Comparison of ENCODE assay signal across 8 mouse cellular contexts in the genomic region with DNA sequence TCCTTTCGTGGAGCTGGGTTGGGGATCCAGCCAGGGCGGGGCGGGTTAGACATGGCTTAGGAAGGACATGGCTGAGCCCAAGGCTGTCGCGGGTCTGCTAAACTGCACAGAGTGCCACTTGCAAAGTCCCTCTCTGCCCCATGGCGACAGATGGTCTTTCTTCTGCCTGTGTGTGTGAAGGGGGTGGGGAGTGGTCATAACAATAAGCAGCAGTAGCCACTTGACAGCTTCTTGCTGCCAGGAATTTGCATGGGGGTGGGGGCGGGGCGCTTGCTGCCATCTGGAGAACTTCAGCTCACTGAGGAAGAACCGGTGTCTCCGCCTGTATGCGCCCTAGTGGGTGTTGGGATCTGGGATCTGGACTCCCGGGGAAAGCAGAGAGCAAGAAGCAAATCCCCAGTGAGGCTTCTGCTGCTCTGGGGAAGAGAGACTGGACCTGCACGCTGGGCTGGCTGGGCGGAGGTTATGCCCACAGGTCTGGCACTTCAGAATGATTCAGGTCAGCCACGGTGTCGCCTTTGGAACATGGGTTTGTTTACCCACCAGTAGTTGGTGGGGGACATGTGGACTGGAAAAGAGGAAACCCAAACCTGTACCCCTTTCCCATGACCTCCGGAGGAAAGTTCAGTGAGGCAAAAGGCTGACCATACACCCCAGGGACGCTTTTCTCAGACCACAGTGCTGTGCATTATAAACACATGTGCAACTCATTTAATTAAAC.
DNase-seq lines count a peak whose midpoint lies in the region; ATAC-seq and TF ChIP-seq lines count a peak whose summit lies in the region.

No protein-coding gene starts in this region.

- 2% methylated on average over 18 of the region's 18 CpGs for WGBS in hindbrain, postnatal 0 days
- 2% methylated on average over 18 of the region's 18 CpGs for WGBS in limb, embryonic 10.5 days
- WGBS in midbrain, embryonic 11.5 days: 3% methylated on average over 18 of the region's 18 CpGs
- WGBS in small intestine, adult 2 months: 16% methylated on average over 18 of the region's 18 CpGs

- no peaks in the 10 kb centered on the region for H3K27me3 ChIP-seq in hindbrain, postnatal 0 days (ENCODE audit: insufficient read depth, low read length)
- H3K27me3 ChIP-seq in limb, embryonic 10.5 days (ENCODE audit: low read depth, poor library complexity, severe bottlenecking): no peaks in the 10 kb centered on the region
- H3K27me3 ChIP-seq in midbrain, embryonic 11.5 days (ENCODE audit: control insufficient read depth, insufficient read depth, low read length): no peaks in the 10 kb centered on the region
- no peaks in the 10 kb centered on the region for H3K27me3 ChIP-seq in small intestine, adult 2 months (ENCODE audit: control insufficient read depth, insufficient read depth, low read length)

- peaks cover 11% of the 10 kb centered on the region for H3K4me1 ChIP-seq in hindbrain, postnatal 0 days (ENCODE audit: insufficient read depth, low read length)
- H3K4me1 ChIP-seq in limb, embryonic 10.5 days: peaks cover 35% of the 10 kb centered on the region
- H3K4me1 ChIP-seq in midbrain, embryonic 11.5 days (ENCODE audit: control insufficient read depth, insufficient read depth, low read length): peaks cover 15% of the 10 kb centered on the region; the same call in 1 of the 2 replicates
- H3K4me1 ChIP-seq in small intestine, adult 2 months (ENCODE audit: control insufficient read depth, insufficient read depth, insufficient read length, low read length): no peaks in the 10 kb centered on the region

- peak; percentile 97 for ATAC-seq in hindbrain, postnatal 0 days
- peak; percentile 100 for ATAC-seq in midbrain, embryonic 11.5 days (ENCODE audit: low FRiP score)
- ATAC-seq in activated CD4-positive, CD25-positive, alpha-beta regulatory T cell, adult 4 months: no peak

- H3K4me3 ChIP-seq in hindbrain, postnatal 0 days (ENCODE audit: low read length): peak overlapping the region; percentile 36
- H3K4me3 ChIP-seq in limb, embryonic 10.5 days: peak overlapping the region; percentile 50
- peak overlapping the region; percentile 12; the same call in 1 of the 2 replicates for H3K4me3 ChIP-seq in midbrain, embryonic 11.5 days (ENCODE audit: low read depth, low read length)
- H3K4me3 ChIP-seq in small intestine, adult 2 months (ENCODE audit: low read depth, low read length): peak overlapping the region; percentile 60

- DNase-seq in adrenal gland, postnatal 10 days: peak; percentile 58
- DNase-seq in cerebellum, postnatal 4 days (ENCODE audit: low spot score in 2 of 2): peak; percentile 36 to 70
- peak; percentile 59 for DNase-seq in gastrocnemius, postnatal 14 days
- DNase-seq in hindbrain, postnatal 0 days (ENCODE audit: low spot score): peak; percentile 88
- peak; percentile 84 for DNase-seq in limb, embryonic 10.5 days (ENCODE audit: low spot score)
- DNase-seq in midbrain, embryonic 11.5 days (ENCODE audit: low spot score, missing footprints): peak; percentile 97

- 0 out of 2 replicates have a peak, but pooled peaks have one; percentile 5 for TF ChIP-seq CTCF in hindbrain, postnatal 0 days (IDR thresholded peaks at IDR 0.05; ENCODE audit: low read depth)
- TF ChIP-seq CTCF in small intestine, adult 2 months (IDR thresholded peaks at IDR 0.05; ENCODE audit: extremely low read depth, insufficient read length, insufficient replicate concordance, low read depth, low read length): no peak

- TF ChIP-seq POLR2A in small intestine, adult 2 months (IDR thresholded peaks at IDR 0.05; ENCODE audit: low read depth, low read length): no peak

- H3K9ac ChIP-seq in hindbrain, postnatal 0 days (replicated peaks; ENCODE audit: low read length): peak overlapping the region; percentile 43
- peak overlapping the region; percentile 17; the same call in 1 of the 2 replicates for H3K9ac ChIP-seq in midbrain, embryonic 11.5 days (ENCODE audit: low read length)

- peak overlapping the region; percentile 67 for H3K4me2 ChIP-seq in hindbrain, postnatal 0 days (ENCODE audit: low read depth, low read length)
- peak overlapping the region; percentile 31 for H3K4me2 ChIP-seq in midbrain, embryonic 11.5 days

- H3K27ac ChIP-seq in hindbrain, postnatal 0 days: peak overlapping the region; percentile 75
- H3K27ac ChIP-seq in limb, embryonic 10.5 days: peak overlapping the region; percentile 85
- H3K27ac ChIP-seq in midbrain, embryonic 11.5 days (ENCODE audit: low read depth, low read length): peak overlapping the region; percentile 74
- H3K27ac ChIP-seq in small intestine, adult 2 months (ENCODE audit: insufficient read depth, low read depth, low read length): no peak overlapping the region; the same call in 1 of the 2 replicates

- intact Hi-C loops in gastrocnemius, postnatal 14 days (cut with DNase I; ENCODE audit: low total_unique reads): no loop called here

- H3K36me3 ChIP-seq in hindbrain, postnatal 0 days (ENCODE audit: insufficient read depth, low read length): no peaks in the 10 kb centered on the region
- no peaks in the 10 kb centered on the region for H3K36me3 ChIP-seq in limb, embryonic 10.5 days
- H3K36me3 ChIP-seq in midbrain, embryonic 11.5 days (ENCODE audit: control insufficient read depth, insufficient read depth, low read length): no peaks in the 10 kb centered on the region
- no peaks in the 10 kb centered on the region for H3K36me3 ChIP-seq in small intestine, adult 2 months (ENCODE audit: control insufficient read depth, insufficient read depth, low read length)

- no peaks in the 10 kb centered on the region for H3K9me3 ChIP-seq in hindbrain, postnatal 0 days (ENCODE audit: low read length)
- no peaks in the 10 kb centered on the region for H3K9me3 ChIP-seq in limb, embryonic 10.5 days (replicated peaks)
- no peaks in the 10 kb centered on the region for H3K9me3 ChIP-seq in midbrain, embryonic 11.5 days (ENCODE audit: control insufficient read depth, low read length)
